Mouse (Mus musculus) layer of hippocampus, postnatal 36 days (tissue): ENCODE data around the gene Zfyve19. TPM values are rescaled to one million over a fixed set of nuclear protein-coding genes. Genes with fewer than 3 reads are reported as not detected.
A peak's percentile ranks its signal among the peaks of the same experiment; 100 is the strongest.

Source experiments
- DNase-seq, 2 experiments: peaks; one replicate each; pipeline ENCODE4 v3.0.0; 2022
- total RNA-seq, 2 experiments: library from RNA; stranded (reverse); gene quantifications; 2 replicates each; pipeline ENCODE4 v1.2.3; 2021

The Zfyve19 gene
- total RNA-seq, 2 experiments from 2014 or later: 38.7 to 43.9 TPM

DNA sequence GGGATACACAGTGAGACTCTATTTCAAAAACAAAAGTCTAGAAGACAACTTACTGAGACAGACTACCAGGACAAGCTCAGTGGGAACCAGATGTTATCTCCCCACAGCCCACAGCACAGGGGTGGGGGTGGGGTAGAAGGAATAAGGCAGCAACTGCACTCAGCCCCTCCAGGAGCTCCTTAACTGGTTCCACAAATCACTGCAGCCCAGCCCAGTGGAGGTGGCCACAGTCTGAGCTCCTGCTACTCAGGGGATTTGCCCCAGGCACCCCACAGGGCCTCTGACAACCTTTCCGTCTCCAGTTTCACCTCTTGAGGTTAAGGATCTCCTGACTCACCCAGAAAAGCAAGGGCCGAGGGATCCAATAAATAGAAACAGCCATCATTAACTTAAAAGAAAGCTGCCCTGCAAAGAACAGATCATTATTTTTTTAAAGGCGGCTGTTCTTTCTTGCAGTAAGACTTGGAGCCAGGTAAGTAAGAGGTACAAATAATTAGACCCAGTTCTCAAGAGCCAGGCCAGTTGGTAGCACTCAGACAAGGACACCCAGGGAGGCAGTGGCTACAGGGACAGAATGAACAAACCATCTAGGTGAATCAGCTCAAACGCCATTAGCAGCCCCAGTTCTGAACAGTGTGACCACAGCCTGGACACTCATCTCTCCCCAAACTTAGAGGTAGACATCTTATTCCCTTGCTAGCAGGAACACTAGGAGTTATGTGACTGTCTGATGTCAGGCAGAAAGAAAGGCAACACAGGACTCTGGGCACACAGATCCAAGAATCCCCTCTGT is 11.9 kb upstream of the Zfyve19 start:
- DNase-seq: no peak

GRCm38 (mm10) chr2:119197493-119197892 is 10.9 kb upstream of the Zfyve19 start:
- no peak for DNase-seq

GRCm38 (mm10) chr2:119198049-119198448 is 10.4 kb upstream of the Zfyve19 start:
- no peak for DNase-seq

DNA sequence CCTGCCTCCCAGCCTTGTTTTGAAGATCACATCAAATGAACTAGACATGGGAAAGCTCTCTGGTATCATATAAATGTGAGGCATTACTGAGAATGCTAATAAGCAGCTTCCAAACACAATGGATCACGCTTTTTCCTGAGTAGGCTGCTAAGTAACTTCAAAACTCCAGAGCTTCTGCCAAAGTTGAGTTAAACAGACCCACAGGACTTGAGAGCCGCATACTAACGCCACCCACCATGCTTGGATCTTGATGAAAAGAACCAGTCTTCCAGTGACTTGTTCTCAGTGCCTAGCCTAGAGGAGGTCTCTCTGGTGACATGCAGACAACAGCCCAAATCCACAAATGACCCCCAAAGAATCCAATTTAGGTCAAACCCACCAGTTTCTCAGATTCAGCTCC is 9.5 kb upstream of the Zfyve19 start:
- DNase-seq: no peak

DNA sequence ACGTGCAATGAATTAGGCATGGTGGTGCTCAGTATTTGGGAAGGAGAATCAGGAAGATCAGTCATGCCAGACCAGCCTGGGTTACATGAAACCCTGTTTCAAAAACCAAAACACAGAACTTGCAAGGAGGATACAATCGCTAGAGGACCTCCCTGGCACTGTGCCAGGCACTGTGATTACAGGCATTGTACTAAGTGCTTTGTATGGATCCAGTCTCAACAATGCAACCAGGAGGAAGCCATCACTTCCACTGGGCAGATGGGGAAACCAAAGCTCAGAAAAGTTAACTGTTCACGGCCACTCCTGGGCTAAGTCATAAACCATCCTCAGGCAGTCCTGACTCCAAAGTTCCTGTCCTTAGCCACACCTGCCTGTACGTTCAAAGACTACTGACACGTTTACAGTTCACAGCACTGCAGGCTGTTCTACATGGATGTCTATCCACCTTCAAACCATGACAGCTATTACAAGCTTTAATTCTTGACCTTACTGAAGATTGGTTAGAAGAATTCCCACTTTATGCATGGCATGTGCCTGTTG is 5.4 kb upstream of the Zfyve19 start:
- no peak for DNase-seq

GRCm38 (mm10) chr2:119203871-119204460 is 4.5 kb upstream of the Zfyve19 start:
- no peak for DNase-seq

DNA sequence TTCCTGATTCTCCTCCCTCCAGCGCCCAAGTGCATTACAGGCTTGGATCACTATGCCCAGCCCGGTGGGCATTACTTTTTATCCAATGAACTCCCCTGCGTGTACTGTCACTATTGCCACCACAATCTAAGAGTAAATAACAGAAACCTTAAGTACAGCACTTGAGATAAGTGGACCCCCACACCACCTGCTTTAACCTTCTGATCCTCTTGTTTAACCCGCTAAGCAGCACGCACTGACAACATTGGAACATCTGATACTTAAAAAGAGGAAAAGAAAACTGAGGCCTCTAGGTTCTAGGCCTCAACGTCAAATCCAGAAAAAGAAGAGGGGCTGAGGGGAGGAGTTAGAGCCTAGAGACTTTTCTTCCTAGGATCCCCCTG is 465 bp upstream of the Zfyve19 start:
- no peak for DNase-seq

GRCm38 (mm10) chr2:119209176-119209507 is 725 bp downstream of the Zfyve19 start:
- DNase-seq: no peak

DNA sequence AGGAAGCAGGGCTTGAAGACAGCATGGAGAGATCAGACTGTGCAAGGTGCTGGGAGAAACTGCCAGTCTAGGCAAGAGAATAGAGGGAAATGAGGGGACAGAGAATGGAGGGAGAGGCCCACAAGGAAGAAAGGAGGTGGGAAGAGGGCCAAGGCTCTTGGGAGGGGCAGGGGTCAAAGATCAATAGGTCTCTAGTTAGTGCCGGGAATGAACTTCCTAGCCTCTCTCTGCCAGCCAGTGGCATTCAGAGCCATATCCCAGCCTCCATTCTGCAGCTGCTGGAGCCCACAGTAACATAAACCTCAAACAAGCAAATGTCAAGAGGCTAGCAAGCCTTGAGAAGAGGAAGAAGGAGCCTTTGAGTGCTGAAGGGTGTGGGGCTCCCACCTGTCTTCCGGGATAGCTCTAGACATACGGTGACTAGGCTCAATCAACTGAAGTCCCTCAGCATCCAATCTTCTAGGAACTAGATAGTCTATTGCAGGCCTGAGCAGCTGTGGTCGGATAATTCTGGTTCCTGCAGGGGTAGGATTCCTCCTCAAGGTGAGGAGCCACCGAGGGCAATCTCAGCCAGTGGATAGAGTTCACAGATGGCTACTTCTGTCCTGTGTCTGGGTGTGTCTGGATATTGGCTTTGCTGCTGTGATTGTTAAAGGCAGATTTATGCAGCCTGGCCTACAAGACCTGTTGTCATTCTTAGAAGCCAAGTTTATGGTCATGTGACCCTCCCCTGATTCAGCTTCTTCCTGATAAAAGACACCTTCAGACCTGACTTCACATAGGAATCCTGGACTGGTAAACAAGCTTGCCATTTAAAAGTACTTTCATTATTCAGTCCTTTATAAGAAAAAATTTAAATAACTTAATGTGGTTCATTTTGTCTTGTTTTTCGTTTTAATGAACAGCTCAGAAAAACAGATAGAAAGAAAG is 21.6 kb downstream of the Zfyve19 start, which contains the start of gene Ppp1r14d:
Ppp1r14d (minus strand) TSS at position 132 of the 930 bp plus-strand sequence.
- DNase-seq: no peak

DNA sequence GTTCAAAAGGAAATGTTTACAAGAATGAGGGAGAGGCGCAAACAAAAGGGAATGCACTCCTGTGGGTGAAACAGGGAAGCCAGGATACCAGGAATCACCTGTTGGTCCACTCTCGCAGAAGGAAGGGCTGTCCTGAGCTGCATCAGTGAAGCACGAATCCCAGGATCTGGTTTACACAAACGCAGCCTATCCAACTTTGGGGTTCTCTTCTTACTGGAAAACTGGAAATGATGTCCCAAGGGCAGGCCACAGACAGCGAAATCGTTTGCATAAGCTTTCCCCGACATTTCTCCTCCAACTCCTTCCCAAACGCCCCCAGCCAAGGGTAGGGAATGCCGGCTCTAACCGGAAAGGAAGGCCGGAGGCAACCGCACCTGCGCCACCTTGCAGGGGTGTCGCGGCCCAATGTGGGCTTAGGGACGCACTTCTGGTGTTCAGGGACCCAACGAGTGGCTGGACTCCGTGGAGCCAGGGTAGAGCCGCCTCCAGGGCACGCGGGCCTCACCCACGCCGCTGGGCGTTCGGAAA is 28.3 kb downstream of the Zfyve19 start:
- DNase-seq: no peak

- DNase-seq: no peak
Measured at GRCm38 (mm10) chr2:119237210-119237870, 28.9 kb downstream of the Zfyve19 start, which contains the start of gene Spint1. Gene Spint1, plus strand, starts transcription at chr2:119237362.

DNA sequence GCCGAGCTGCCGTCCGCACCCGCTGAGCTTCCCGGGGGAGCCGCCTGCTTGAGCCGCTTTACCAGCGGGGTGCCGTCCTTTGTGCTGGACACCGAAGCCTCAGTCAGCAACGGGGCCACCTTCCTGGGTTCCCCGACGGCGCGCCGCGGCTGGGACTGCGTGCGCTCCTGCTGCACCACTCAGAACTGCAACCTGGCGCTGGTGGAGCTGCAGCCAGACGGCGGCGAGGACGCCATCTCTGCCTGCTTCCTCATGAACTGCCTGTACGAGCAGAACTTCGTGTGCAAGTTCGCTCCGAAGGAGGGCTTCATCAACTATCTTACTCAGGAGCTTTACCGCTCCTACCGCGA is 29.4 kb downstream of the Zfyve19 start:
- DNase-seq: no peak

- DNase-seq: no peak
Measured at GRCm38 (mm10) chr2:119238671-119239070, 30.3 kb downstream of the Zfyve19 start.

- DNase-seq: no peak
Measured at GRCm38 (mm10) chr2:119240075-119240818, 31.8 kb downstream of the Zfyve19 start.

GRCm38 (mm10) chr2:119240819-119241186 is 32.4 kb downstream of the Zfyve19 start:
- DNase-seq: no peak

- no peak for DNase-seq
Measured at GRCm38 (mm10) chr2:119242548-119242947, 34.1 kb downstream of the Zfyve19 start.

GRCm38 (mm10) chr2:119245246-119245645 is 36.8 kb downstream of the Zfyve19 start:
- DNase-seq: no peak

DNA sequence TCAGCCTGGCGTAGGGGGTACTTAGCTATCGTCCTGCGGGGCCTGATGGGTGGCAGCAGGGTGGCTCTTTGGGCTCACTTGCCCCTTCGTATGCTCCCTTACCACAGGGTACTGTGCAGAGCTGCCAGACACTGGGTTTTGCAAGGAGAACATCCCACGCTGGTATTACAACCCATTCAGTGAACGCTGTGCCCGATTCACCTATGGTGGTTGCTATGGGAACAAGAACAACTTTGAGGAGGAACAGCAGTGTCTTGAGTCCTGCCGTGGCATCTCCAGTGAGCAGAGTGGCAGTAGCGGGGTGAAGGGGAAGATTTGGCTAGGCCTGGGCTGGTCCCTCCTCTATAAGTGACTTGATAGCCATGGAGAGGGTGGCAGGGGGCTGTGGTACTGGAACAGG is 39.5 kb downstream of the Zfyve19 start:
- DNase-seq: no peak

DNA sequence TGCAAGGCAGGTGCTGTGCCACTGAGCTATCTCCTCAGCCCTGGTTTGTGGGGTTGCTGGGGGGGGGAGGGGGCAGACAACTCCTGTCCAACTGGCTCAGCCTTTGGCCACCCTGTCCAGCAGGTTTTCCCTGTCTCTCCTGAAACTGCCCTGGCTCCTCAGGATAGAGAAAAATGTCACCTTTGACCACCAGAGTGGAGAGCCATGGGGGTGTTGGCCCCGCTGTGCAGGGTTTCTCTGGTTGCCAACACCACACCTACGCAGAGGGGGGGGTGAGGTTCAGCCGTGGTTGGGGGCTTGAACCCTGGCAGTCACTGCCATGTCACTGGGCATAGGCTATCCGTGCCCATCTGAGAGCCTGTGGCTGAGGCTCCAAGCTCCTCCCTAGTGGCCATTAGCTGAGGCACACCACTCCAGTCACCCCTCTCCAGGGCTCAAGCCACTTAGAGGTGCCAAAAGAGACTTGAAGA is 41.2 kb downstream of the Zfyve19 start:
- no peak for DNase-seq

DNA sequence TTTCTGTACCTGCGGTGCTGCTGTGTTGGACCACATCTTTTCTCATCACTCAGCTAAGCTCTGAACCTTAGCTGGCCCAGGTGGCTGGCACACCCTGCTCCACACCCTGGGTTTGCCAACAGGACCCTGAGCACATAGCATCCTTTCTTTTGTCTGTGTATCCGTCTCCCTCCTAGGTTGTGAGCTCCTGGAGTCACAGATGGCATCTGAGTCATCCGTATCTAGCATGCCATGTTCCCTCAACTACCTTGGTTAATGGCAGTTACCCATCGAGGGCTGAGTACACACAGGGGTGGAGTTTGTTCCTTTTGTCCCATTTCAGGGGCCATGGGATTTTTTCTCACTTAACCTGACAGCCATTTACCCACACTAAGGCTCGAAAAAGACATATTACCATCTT is 42.0 kb downstream of the Zfyve19 start:
- no peak for DNase-seq

- DNase-seq: peak; percentile 72
Measured at GRCm38 (mm10) chr2:119250826-119251478, 42.5 kb downstream of the Zfyve19 start.
